22 mouse cellular contexts compared by ENCODE assay signal in genomic region chr14:96668635-96669034, GRCm38 (mm10).
A peak's percentile ranks its signal among the peaks of the same experiment; 100 is the strongest.
DNase-seq lines count a peak whose midpoint lies in the region; ATAC-seq and TF ChIP-seq lines count a peak whose summit lies in the region.
"Had no signal": no experiment of that assay in that cellular context is flagged by ENCODE, and none has a peak within 500 bp of the region (broad histone marks: within the 10 kb centered on the region; RNA-seq: fewer than 3 reads in every experiment).

No protein-coding gene starts in this region.

- H3K27ac ChIP-seq in forebrain, embryonic 14.5 days (ENCODE audit: low read depth, low read length), result no peak overlapping the region
- H3K27ac ChIP-seq in forebrain, embryonic 10.5 days, result no peak overlapping the region
- no peak overlapping the region for H3K27ac ChIP-seq in forebrain, embryonic 16.5 days (ENCODE audit: low read length)
- no peak overlapping the region for H3K27ac ChIP-seq in forebrain, embryonic 13.5 days
- H3K27ac ChIP-seq: embryonic facial prominence, embryonic 10.5 days; embryonic facial prominence, embryonic 12.5 days had no signal

- no peak overlapping the region for H3K4me2 ChIP-seq in forebrain, embryonic 14.5 days (ENCODE audit: low read length)
- no peak overlapping the region for H3K4me2 ChIP-seq in forebrain, embryonic 16.5 days (ENCODE audit: low read length)
- no peak overlapping the region for H3K4me2 ChIP-seq in forebrain, embryonic 13.5 days
- H3K4me2 ChIP-seq: embryonic facial prominence, embryonic 12.5 days had no signal

- peak; percentile 32; the same call in 1 of the 2 replicates for ATAC-seq in forebrain, embryonic 14.5 days
- ATAC-seq in forebrain, embryonic 16.5 days, result peak; percentile 58; the same call in 1 of the 2 replicates
- ATAC-seq in forebrain, embryonic 13.5 days, result no peak; the same call in 1 of the 2 replicates
- ATAC-seq: activated CD4-positive, CD25-positive, alpha-beta regulatory T cell, adult 4 months; CD4-positive, CD25-positive, alpha-beta regulatory T cell, adult 4 months; Patski had no signal

- no peaks in the 10 kb centered on the region for H3K9me3 ChIP-seq in forebrain, embryonic 14.5 days (replicated peaks; ENCODE audit: control insufficient read depth, low read length)
- no peaks in the 10 kb centered on the region for H3K9me3 ChIP-seq in forebrain, embryonic 10.5 days
- no peaks in the 10 kb centered on the region for H3K9me3 ChIP-seq in forebrain, embryonic 16.5 days (ENCODE audit: control insufficient read depth, low read length)
- H3K9me3 ChIP-seq in forebrain, embryonic 13.5 days (replicated peaks), result no peaks in the 10 kb centered on the region
- H3K9me3 ChIP-seq: embryonic facial prominence, embryonic 10.5 days; embryonic facial prominence, embryonic 12.5 days had no signal

- peak; percentile 41 for DNase-seq in forebrain, embryonic 14.5 days (ENCODE audit: low spot score)
- no peak for DNase-seq in forebrain, embryonic 10.5 days (ENCODE audit: extremely low spot score, low spot score)
- peak; percentile 45 for DNase-seq in brain, embryonic 14.5 days (ENCODE audit: low read depth)
- DNase-seq in right cerebral cortex, postnatal 10 days (ENCODE audit: low spot score in 2 of 2), result no peak
- DNase-seq: adrenal gland, adult 8-10 months; adrenal gland, postnatal 14 days; adrenal gland, postnatal 36 days; B cell, adult 2 months; cerebellum, adult 11-12 months; cerebellum, adult 2 months; cerebellum, adult 9-10 months; cerebellum, postnatal 10 days; cerebellum, postnatal 25 days had no signal

- no peak overlapping the region for H3K9ac ChIP-seq in forebrain, embryonic 14.5 days (ENCODE audit: low read length)
- H3K9ac ChIP-seq in forebrain, embryonic 16.5 days (replicated peaks; ENCODE audit: low read depth, low read length), result no peak overlapping the region
- H3K9ac ChIP-seq in forebrain, embryonic 13.5 days, result no peak overlapping the region
- H3K9ac ChIP-seq: embryonic facial prominence, embryonic 12.5 days had no signal

- no peak overlapping the region for H3K4me3 ChIP-seq in forebrain, embryonic 14.5 days (ENCODE audit: low read depth, low read length)
- H3K4me3 ChIP-seq in forebrain, embryonic 10.5 days, result no peak overlapping the region
- H3K4me3 ChIP-seq in forebrain, embryonic 16.5 days (replicated peaks; ENCODE audit: low read length), result no peak overlapping the region
- no peak overlapping the region for H3K4me3 ChIP-seq in forebrain, embryonic 13.5 days
- H3K4me3 ChIP-seq: embryonic facial prominence, embryonic 10.5 days; embryonic facial prominence, embryonic 12.5 days had no signal

- WGBS in forebrain, embryonic 14.5 days, result 77% methylated on average over 2 of the region's 2 CpGs
- 86% methylated on average over 2 of the region's 2 CpGs for WGBS in forebrain, embryonic 10.5 days
- 65% methylated on average over 2 of the region's 2 CpGs for WGBS in forebrain, embryonic 16.5 days
- 82% methylated on average over 2 of the region's 2 CpGs for WGBS in forebrain, embryonic 13.5 days

- no peak for TF ChIP-seq CTCF in brain, embryonic 14.5 days (IDR thresholded peaks at IDR 0.05; ENCODE audit: borderline replicate concordance, extremely low read depth, insufficient read depth, insufficient read length)

- no peaks in the 10 kb centered on the region for H3K4me1 ChIP-seq in forebrain, embryonic 14.5 days (ENCODE audit: control insufficient read depth, insufficient read depth, low read length)
- H3K4me1 ChIP-seq in forebrain, embryonic 10.5 days, result no peaks in the 10 kb centered on the region
- no peaks in the 10 kb centered on the region for H3K4me1 ChIP-seq in forebrain, embryonic 16.5 days (replicated peaks; ENCODE audit: control insufficient read depth, insufficient read depth, low read length)
- no peaks in the 10 kb centered on the region for H3K4me1 ChIP-seq in forebrain, embryonic 13.5 days
- H3K4me1 ChIP-seq: embryonic facial prominence, embryonic 10.5 days; embryonic facial prominence, embryonic 12.5 days had no signal

- H3K36me3 ChIP-seq in forebrain, embryonic 14.5 days (ENCODE audit: control insufficient read depth, insufficient read depth, low read length), result no peaks in the 10 kb centered on the region
- H3K36me3 ChIP-seq in forebrain, embryonic 10.5 days (replicated peaks), result no peaks in the 10 kb centered on the region
- H3K36me3 ChIP-seq in forebrain, embryonic 16.5 days (ENCODE audit: control insufficient read depth, insufficient read depth), result no peaks in the 10 kb centered on the region
- no peaks in the 10 kb centered on the region for H3K36me3 ChIP-seq in forebrain, embryonic 13.5 days (ENCODE audit: poor library complexity, severe bottlenecking)
- H3K36me3 ChIP-seq: embryonic facial prominence, embryonic 10.5 days; embryonic facial prominence, embryonic 12.5 days; G1E had no signal

- TF ChIP-seq POLR2A in brain, embryonic 14.5 days (IDR thresholded peaks at IDR 0.05; ENCODE audit: borderline replicate concordance, extremely low read depth, insufficient read depth, insufficient read length, poor library complexity, severe bottlenecking), result no peak

- H3K27me3 ChIP-seq in forebrain, embryonic 14.5 days (replicated peaks; ENCODE audit: control insufficient read depth, insufficient read depth, low read length), result no peaks in the 10 kb centered on the region
- no peaks in the 10 kb centered on the region for H3K27me3 ChIP-seq in forebrain, embryonic 10.5 days (ENCODE audit: poor library complexity, severe bottlenecking)
- H3K27me3 ChIP-seq in forebrain, embryonic 16.5 days (replicated peaks; ENCODE audit: control insufficient read depth, insufficient read depth, low read length), result no peaks in the 10 kb centered on the region
- no peaks in the 10 kb centered on the region for H3K27me3 ChIP-seq in forebrain, embryonic 13.5 days
- H3K27me3 ChIP-seq: CH12.LX; embryonic facial prominence, embryonic 12.5 days; Patski had no signal

Comparison
In these comparisons a context has a peak if more than half of its experiments do, and no peak if none do; other contexts are left out.
1. DNase-seq: peak in forebrain, embryonic 14.5 days (single experiment) and brain, embryonic 14.5 days (single experiment); none in forebrain, embryonic 10.5 days (single experiment) and right cerebral cortex, postnatal 10 days (0 of 2).